Mouse (Mus musculus): ENCODE results near the gene Ccdc85a. TPM values are rescaled to one million over a fixed set of nuclear protein-coding genes. Genes with fewer than 3 reads are reported as not detected.

Ccdc85a gene
- polyA plus RNA-seq (2015; fragmentation: Illumina TruSeq; extraction: RNeasy Lipid Tissue Mini Kit (QIAGEN cat#74804); ENCODE audit: low read depth, low replicate concordance), result 55.0 TPM

DNA sequence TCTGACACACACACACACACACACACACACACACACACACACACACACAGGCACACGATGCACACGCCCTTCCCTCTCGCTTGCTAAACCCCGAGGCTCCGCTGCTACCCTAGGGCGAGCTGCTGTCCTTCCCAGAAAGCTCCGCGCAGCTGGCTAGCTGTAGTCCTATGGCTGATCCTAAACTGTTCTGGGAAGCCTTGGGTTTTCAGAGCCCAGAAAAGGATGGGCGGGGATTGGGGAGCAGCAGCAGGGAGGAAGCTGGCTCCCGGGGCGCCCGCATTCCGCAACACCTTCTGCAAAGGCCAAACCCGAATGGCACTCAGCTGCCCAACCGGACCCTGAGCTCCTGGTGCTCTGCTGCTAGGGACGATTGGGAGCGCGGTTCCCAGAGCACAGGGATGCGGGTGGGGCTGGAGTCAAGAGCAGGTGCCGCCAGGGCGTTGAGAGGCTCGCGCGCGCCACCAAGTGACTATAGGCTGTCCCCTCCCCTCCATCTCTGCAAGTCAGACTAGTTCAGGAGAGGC, at the start of gene Ccdc85a:
Ccdc85a (minus strand) TSS at position 414 of the 524 bp plus-strand sequence.

DNA sequence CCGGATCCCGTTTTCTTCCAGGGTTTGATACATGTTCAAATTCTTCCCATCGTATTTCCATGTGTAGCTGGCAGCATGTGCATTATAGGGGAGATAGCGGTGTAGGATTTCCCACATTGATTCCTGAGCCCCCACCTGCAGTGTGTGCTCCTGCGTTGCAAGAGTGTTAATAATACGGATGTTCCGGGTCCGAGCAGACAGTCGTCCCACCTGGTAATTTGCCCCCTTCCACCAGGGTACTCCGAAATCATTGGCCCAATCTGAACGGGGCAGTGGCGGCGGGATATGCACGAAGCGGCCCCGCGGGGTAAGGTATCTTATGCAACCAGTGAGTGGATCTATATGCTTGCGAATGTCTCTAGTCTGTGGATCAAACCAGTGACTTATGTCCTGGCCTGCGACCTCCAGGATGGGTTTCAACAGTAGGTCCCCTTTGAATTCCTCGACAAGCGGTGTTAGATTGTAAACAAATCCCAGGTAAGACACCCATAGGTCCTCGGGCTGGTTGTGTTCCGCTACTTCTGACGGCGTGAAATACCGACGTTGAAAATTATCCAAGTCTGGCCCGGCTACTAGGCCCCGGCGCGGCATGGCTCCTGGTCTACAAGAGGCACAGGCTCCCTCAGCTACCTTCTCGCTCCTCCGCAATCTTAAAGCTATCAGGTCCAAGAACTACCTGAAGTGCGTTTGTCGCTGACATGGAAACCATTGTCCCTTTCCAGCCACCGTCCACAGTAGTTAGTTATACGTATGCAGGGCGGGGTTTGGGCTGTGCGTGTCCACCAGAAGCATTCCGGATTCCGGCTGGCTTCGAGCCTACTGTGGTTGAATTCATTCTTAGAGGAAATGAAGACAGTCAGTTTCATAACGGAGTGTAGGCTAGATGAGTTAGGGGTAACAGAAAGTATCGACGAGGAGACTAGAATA, 244.6 kb downstream of the Ccdc85a start, which contains the start of gene Gm6685:
Gm6685 (minus strand) TSS at position 644 of the 927 bp plus-strand sequence.

Other genes with a start within 250 kb of the Ccdc85a start
- gene Gm6685, start 244.5 kb downstream of the Ccdc85a start, polyA plus RNA-seq (2015; fragmentation: Illumina TruSeq; extraction: RNeasy Lipid Tissue Mini Kit (QIAGEN cat#74804); ENCODE audit: low read depth, low replicate concordance), result not detected